Mouse (Mus musculus): Measurements from ENCODE around the gene Thoc5. TPM values are rescaled to one million over a fixed set of nuclear protein-coding genes. Genes with fewer than 3 reads are reported as not detected.

Gene Thoc5
- polyA plus RNA-seq, 1 experiment from 2014 or later = 33.7 TPM

DNA sequence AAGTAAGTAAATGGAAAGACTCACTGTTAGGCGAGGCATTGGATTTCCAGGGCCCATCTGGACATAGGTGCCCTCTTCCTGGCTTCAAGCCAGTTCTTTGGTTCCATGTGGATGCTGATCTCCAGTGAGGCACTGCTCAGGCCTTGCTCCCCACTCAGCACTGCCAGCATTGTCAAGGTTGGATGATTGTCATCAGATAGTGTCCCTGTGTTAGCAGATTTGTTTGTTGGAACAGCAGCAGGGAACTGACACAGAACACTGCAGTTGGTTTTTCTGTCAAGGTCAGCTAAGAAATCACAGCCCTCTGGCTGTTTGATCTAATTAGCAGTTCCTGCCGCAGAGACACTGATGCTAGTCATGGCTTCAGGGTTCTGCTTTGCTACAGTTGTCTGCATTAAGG, 26.2 kb downstream of the Thoc5 start:
- ATAC-seq (ENCODE audit: insufficient number of reproducible peaks, low FRiP score, low TSS enrichment, low read depth) = no peak
- 71% methylated on average over 2 of the region's 2 CpGs for WGBS

DNA sequence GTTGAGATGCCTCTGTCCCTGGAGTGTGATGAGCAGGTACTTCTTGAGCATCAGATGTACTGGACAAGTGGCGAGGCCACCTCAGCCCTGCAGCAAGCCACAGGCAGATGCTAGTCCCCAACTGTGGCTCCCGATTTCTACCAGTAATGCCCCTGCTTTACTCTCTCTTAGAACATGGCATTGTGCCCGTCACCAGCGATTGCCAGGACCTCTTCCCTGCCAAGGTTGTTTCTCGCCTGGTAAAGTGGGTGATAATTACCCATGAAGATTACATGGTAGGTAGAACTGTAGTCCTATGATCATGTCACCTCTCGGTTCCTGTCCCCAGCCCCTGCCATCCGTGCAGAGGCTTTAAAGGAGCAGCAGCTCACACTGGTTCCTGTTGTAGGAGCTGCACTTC, 26.6 kb downstream of the Thoc5 start:
- 85% methylated on average over 7 of the region's 7 CpGs for WGBS
- Histone ChIP-seq H3K27ac (replicated peaks) (no peak overlapping the region), H3K9me3 (replicated peaks) (no peaks in the 10 kb centered on the region), H3K4me2 (replicated peaks) (no peak overlapping the region), H3K27me3 (no peaks in the 10 kb centered on the region), H3K9ac (no peak overlapping the region), H3K4me3 (replicated peaks) (no peak overlapping the region), H3K4me1 (no peaks in the 10 kb centered on the region), H3K36me3 (peaks cover 86% of the 10 kb centered on the region)
- no peak for ATAC-seq (ENCODE audit: insufficient number of reproducible peaks, low FRiP score, low TSS enrichment, low read depth)

More for the DNA sequence above, 26.2 kb downstream of the Thoc5 start:
- Histone ChIP-seq H3K36me3 (peaks cover 84% of the 10 kb centered on the region), H3K4me1 (no peaks in the 10 kb centered on the region), H3K4me2 (replicated peaks) (no peak overlapping the region), H3K27ac (replicated peaks) (no peak overlapping the region), H3K4me3 (replicated peaks) (no peak overlapping the region), H3K27me3 (no peaks in the 10 kb centered on the region), H3K9me3 (replicated peaks) (no peaks in the 10 kb centered on the region), H3K9ac (no peak overlapping the region)

DNA sequence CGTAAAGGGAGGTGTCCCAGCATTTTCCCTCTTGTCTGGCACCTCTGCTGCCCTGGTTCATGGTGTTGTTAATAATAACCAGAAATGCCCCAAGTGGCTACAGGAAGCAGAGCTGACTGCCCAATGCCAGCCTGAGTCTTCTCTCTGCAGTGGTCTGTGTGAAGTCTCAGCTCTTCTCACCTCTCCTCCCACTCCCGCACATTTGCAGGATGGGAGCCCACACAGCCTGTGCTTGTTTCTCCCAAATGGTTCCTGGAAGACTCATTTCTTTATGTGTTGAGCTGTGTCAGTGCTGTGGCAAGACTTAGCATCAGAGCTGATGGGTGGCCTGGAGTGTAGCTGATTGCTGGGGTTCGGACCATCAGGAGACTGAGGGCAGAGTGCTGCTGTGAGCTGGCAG, 32.1 kb downstream of the Thoc5 start:
- peaks cover 73% of the 10 kb centered on the region for H3K36me3 ChIP-seq
- ATAC-seq (ENCODE audit: insufficient number of reproducible peaks, low FRiP score, low TSS enrichment, low read depth) = no peak
- H3K4me3 ChIP-seq (replicated peaks) = no peak overlapping the region
- no peak overlapping the region for H3K27ac ChIP-seq (replicated peaks)
- no peaks in the 10 kb centered on the region for H3K27me3 ChIP-seq
- H3K4me1 ChIP-seq = no peaks in the 10 kb centered on the region
- no peak overlapping the region for H3K4me2 ChIP-seq (replicated peaks)
- no peak overlapping the region for H3K9ac ChIP-seq
- WGBS = 88% methylated on average over 3 of the region's 3 CpGs
- no peaks in the 10 kb centered on the region for H3K9me3 ChIP-seq (replicated peaks)

DNA sequence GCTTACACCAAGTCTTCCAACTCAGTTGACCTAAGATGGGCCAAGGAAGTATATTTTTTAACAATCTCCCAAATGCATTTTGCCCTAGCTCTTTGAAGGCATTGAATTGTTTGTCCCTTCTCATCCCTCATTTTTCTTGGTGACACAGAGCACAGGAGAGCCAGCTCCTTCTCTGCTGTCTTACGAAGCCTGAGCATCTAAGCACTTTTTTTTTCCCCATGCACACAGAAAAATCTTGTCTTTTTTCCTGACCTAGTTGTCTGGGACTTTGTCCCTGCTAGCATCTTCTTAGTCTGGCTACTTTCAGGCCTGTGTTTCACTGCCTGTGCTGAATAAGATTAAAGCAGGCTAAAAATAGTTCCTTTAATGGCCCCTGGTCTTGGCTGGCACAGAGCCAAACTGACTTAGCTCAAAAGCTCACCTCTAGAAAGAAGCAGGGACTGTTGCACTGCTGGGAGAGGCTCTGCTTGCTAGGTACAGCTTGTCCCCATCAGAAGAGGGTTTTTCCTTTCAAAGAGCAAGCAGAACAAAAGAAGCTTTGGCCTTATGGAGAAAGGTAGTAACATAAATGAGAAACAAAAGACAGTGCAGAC, 36.0 kb downstream of the Thoc5 start:
- ATAC-seq (ENCODE audit: insufficient number of reproducible peaks, low FRiP score, low TSS enrichment, low read depth) = no peak
- 49% methylated on average over 1 of the region's 1 CpGs for WGBS
- H3K27ac ChIP-seq (replicated peaks) = no peak overlapping the region

DNA sequence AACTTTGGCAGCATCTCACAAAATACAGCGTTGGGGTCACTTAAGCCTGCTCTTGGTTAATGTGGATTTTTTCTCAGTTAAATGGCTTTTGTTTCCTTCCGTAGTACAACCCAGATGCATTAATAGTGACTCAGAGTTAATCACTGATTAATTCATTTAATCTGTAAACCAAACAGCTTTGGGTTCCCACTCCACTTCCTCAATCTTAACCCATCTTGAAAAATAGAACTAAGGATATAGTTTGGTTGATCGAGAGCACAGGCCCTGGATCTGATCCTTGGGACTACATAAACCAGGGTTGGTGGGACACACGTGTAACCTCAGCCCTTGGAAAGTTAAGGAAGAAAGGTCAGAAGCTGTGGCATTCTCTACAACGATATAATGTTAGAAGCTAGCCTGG, 41.1 kb downstream of the Thoc5 start:
- Histone ChIP-seq H3K4me1 (no peaks in the 10 kb centered on the region), H3K9me3 (replicated peaks) (no peaks in the 10 kb centered on the region), H3K27me3 (no peaks in the 10 kb centered on the region), H3K4me2 (replicated peaks) (no peak overlapping the region), H3K4me3 (replicated peaks) (no peak overlapping the region), H3K9ac (no peak overlapping the region), H3K36me3 (no peaks in the 10 kb centered on the region), H3K27ac (replicated peaks) (no peak overlapping the region)
- ATAC-seq (ENCODE audit: insufficient number of reproducible peaks, low FRiP score, low TSS enrichment, low read depth) = no peak
- WGBS = 84% methylated on average over 5 of the region's 5 CpGs

More for the DNA sequence above, 36.0 kb downstream of the Thoc5 start:
- no peak overlapping the region for H3K4me3 ChIP-seq (replicated peaks)
- H3K4me2 ChIP-seq (replicated peaks) = no peak overlapping the region
- H3K4me1 ChIP-seq = no peaks in the 10 kb centered on the region
- H3K27me3 ChIP-seq = no peaks in the 10 kb centered on the region
- H3K9ac ChIP-seq = no peak overlapping the region
- H3K36me3 ChIP-seq = peaks cover 41% of the 10 kb centered on the region
- no peaks in the 10 kb centered on the region for H3K9me3 ChIP-seq (replicated peaks)

DNA sequence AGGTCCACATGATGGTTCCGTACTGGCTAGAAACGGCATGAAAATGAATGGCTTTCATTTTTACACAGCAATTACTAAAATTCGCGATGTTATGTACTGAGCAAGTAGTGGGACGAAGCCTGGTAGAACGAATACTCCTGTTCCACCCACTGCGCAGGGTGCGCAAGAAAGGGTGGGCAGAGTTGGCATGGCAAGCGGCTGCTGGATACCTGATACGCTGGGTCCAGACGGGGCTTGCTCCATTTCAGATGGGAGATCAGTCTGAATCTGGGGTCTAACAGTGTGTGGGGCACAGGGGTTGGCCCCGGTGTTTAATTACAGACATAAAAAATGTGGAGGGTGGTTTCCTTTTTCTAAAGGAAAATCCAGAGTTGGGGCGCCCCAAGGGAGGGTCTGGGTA, 51.4 kb downstream of the Thoc5 start:
- ATAC-seq (ENCODE audit: insufficient number of reproducible peaks, low FRiP score, low TSS enrichment, low read depth) = no peak
- Histone ChIP-seq H3K9ac (no peak overlapping the region), H3K9me3 (replicated peaks) (no peaks in the 10 kb centered on the region), H3K4me3 (replicated peaks) (peak overlapping the region; percentile 55), H3K4me1 (peaks cover 26% of the 10 kb centered on the region), H3K27me3 (peaks cover 69% of the 10 kb centered on the region), H3K4me2 (replicated peaks) (peak overlapping the region; percentile 96), H3K27ac (replicated peaks) (no peak overlapping the region), H3K36me3 (no peaks in the 10 kb centered on the region)
- WGBS = 31% methylated on average over 13 of the region's 13 CpGs

DNA sequence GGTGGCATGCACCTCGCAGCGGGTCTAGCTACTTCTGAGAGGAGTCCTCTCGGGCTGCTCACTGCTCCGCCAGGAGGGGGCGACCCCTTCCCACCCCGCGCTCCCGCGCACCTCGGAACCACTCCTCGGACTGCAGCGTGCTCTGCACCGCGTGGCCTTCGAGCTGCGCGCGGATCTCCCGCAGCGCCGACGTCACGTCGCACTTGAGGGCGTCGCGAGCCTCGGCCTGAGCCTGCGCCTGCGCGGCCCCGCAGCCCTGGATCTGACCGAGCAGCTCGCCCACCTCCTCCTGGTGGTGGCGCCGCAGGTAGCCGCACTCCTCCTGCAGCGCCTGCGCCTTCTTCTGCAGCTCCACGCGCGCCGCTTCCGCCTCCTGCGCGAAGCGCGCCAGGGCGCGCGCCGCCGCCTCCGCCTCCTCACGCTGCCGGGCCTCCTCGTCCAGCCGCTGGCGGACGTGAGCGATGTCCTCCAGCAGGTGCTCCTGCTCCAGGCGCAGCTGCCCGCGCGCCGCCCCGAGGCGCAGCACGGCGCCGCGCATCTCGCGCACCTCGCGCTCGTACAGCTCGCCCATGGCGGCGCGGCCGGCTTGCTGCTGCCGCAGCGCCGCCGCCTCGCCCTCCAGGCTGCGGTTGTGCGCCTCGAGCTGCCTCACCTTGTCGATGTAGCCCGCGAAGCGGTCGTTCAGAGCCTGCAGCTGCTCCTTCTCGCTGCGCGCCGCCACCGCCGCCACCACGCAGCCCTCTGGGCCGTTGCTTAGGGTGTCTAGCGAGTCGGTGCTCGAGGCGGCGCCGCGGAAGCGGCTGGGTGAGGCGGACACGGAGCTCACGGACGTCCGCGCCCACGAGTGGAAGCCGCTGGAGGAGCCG, 52.1 kb downstream of the Thoc5 start:
- WGBS = under 1% methylated on average over 117 of the region's 120 CpGs
- no peak overlapping the region for H3K9ac ChIP-seq
- peaks cover 26% of the 10 kb centered on the region for H3K4me1 ChIP-seq
- peak overlapping the region; percentile 96 for H3K4me2 ChIP-seq (replicated peaks)
- no peaks in the 10 kb centered on the region for H3K36me3 ChIP-seq
- ATAC-seq (ENCODE audit: insufficient number of reproducible peaks, low FRiP score, low TSS enrichment, low read depth) = peak; percentile 71
- no peaks in the 10 kb centered on the region for H3K9me3 ChIP-seq (replicated peaks)
- peaks cover 75% of the 10 kb centered on the region for H3K27me3 ChIP-seq
- H3K4me3 ChIP-seq (replicated peaks) = peak overlapping the region; percentile 55
- no peak overlapping the region for H3K27ac ChIP-seq (replicated peaks)

DNA sequence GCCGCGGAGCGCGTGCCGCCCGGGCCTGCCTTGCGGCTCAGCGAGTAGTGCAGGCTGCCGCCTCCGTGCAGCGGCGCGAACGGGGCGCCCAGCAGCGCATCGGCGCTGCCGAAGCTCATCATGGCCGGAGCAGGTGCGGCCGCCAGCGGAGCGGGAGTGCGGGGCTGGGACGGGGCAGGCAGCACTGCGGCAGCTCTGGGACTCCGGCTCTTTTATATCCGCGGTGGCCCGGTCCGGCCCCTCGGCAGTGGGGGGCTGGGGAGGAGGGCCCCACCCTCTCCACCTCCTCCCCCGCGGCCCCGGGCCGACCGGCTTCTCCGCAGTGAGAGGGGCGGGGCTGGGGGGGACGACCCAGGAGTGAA, 52.7 kb downstream of the Thoc5 start, which contains the start of gene Nefh:
Nefh (minus strand) TSS at position 252 of the 362 bp plus-strand sequence.
- Histone ChIP-seq H3K9ac (no peak within 1 kb of the TSS), H3K27ac (replicated peaks) (no peak within 1 kb of the TSS)

DNA sequence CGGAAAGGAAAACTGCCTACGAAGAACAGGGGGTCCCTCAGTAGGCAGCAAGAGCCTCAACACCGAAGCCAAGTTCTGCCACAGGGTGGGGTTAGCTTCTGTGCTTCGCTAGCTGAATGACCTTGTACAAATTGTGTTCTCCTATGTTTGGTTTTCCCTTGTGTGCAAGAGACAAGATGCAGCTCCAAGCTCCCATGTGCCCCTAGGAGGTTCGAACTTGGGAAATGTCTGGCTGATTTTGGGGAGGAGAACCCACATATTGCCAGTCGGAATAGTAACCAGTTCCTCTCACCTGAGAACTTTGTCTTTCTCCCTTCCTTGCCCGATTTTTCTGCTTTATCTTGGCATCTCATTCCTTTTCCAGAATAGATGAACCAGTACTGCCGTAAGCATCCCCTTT, 53.7 kb downstream of the Thoc5 start:
- peaks cover 26% of the 10 kb centered on the region for H3K4me1 ChIP-seq
- H3K9ac ChIP-seq = no peak overlapping the region
- WGBS = 33% methylated on average over 8 of the region's 8 CpGs
- peaks cover 91% of the 10 kb centered on the region for H3K27me3 ChIP-seq
- H3K4me3 ChIP-seq (replicated peaks) = no peak overlapping the region
- H3K4me2 ChIP-seq (replicated peaks) = no peak overlapping the region
- no peaks in the 10 kb centered on the region for H3K9me3 ChIP-seq (replicated peaks)
- no peak for ATAC-seq (ENCODE audit: insufficient number of reproducible peaks, low FRiP score, low TSS enrichment, low read depth)
- H3K36me3 ChIP-seq = no peaks in the 10 kb centered on the region
- H3K27ac ChIP-seq (replicated peaks) = no peak overlapping the region

More for the DNA sequence above, 52.7 kb downstream of the Thoc5 start, which contains the start of gene Nefh:
- WGBS = under 1% methylated on average over 39 of the region's 41 CpGs
- Histone ChIP-seq H3K36me3 (no peaks in the 10 kb centered on the region), H3K4me3 (replicated peaks) (peak within 1 kb of the TSS; percentile 55), H3K4me1 (peaks cover 26% of the 10 kb centered on the region), H3K9me3 (replicated peaks) (no peaks in the 10 kb centered on the region), H3K27me3 (peaks cover 81% of the 10 kb centered on the region), H3K4me2 (replicated peaks) (peak within 1 kb of the TSS; percentile 96)
- ATAC-seq (ENCODE audit: insufficient number of reproducible peaks, low FRiP score, low TSS enrichment, low read depth) = no peak

DNA sequence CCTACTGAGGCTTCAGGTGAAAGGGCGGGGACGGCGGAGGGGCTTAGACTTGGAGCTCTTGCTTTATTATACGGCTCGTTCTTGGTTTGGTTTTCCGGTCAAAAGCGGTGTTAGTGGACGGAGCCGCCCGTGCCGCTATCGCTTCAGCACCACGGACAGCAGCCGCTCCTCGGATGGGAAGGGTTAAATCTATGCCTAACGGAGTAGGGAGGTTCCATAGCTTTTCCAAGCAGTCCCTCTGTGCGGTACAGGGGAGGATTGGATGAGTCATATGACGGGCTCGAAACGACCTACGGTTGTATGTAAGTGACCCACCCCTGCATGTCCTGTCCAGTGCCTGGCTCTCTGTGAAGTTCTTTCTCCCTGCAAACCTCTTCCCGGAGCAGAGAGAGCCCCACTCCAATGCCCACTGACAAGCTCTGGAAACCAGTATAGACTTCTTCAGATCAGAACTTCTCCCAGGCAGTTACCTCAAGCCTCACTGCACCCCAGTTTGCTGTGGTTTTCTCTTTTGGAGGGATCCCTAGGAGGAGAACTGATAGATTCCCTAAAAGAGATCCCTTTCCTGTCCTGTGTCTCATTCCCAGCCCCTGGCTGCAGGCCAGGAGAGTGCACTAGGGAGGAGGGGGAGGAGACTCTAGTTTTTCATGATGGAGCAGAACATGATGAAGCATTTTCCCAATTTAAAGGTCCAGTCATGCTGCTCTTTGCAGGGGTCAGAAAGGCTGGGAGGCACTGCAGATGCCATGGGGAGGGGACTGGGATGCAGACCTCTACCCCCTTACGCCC, 54.3 kb downstream of the Thoc5 start:
- 6% methylated on average over 23 of the region's 23 CpGs for WGBS
- H3K9me3 ChIP-seq (replicated peaks) = no peaks in the 10 kb centered on the region
- H3K27ac ChIP-seq (replicated peaks) = no peak overlapping the region
- peaks cover 26% of the 10 kb centered on the region for H3K4me1 ChIP-seq
- H3K9ac ChIP-seq = no peak overlapping the region
- no peaks in the 10 kb centered on the region for H3K36me3 ChIP-seq
- H3K4me2 ChIP-seq (replicated peaks) = no peak overlapping the region
- no peak overlapping the region for H3K4me3 ChIP-seq (replicated peaks)
- ATAC-seq (ENCODE audit: insufficient number of reproducible peaks, low FRiP score, low TSS enrichment, low read depth) = no peak
- H3K27me3 ChIP-seq = peaks cover 97% of the 10 kb centered on the region

DNA sequence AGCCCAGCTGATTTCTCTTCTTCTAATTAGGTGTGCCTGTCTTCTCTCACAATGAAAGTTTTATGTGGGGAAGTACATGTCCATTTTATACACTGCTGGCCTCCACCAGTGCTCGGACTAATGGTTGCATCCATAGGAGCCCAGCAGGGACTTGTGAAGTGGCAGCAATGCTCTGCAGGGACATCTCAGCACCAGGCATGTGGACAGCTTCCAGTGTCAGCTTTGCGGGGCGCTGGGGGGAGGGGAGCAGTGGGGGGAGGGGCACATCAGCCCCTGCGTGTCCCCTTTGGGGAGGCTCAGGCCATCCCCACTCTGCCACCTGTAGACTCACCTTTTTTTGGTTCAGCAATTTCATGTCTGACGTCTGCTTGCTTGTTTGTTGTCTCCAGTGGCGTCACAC, 58.3 kb downstream of the Thoc5 start:
- peaks cover 9% of the 10 kb centered on the region for H3K4me1 ChIP-seq
- H3K27ac ChIP-seq (replicated peaks) = no peak overlapping the region
- H3K4me3 ChIP-seq (replicated peaks) = no peak overlapping the region
- H3K4me2 ChIP-seq (replicated peaks) = no peak overlapping the region
- ATAC-seq (ENCODE audit: insufficient number of reproducible peaks, low FRiP score, low TSS enrichment, low read depth) = no peak
- no peaks in the 10 kb centered on the region for H3K9me3 ChIP-seq (replicated peaks)
- WGBS = 4% methylated on average over 6 of the region's 6 CpGs
- H3K9ac ChIP-seq = no peak overlapping the region
- H3K36me3 ChIP-seq = no peaks in the 10 kb centered on the region
- H3K27me3 ChIP-seq = peaks cover 77% of the 10 kb centered on the region
